Mouse (Mus musculus) left cerebral cortex, adult 8-10 months (tissue): Measurements from ENCODE around the gene Mfsd4b1. TPM values are rescaled to one million over a fixed set of nuclear protein-coding genes. Genes with fewer than 3 reads are reported as not detected.
"Not testable (repeated sequence)": the region's sequence is repeated elsewhere in the genome, so short reads cannot be mapped to it uniquely, and the experiment has no call there.

Source experiments
- DNase-seq, 2 experiments: peaks; one replicate each; pipeline ENCODE4 v3.0.0; 2022; ENCODE audit warnings: low spot score in 2 of 2
- total RNA-seq, 4 experiments: library from RNA; stranded (reverse); gene quantifications; 2 replicates each; pipeline ENCODE4 v1.2.4; 2022

Gene Mfsd4b1
- total RNA-seq, 4 experiments from 2014 or later: 0.53 to 1.3 (median 0.79) TPM

- no peak for DNase-seq
Measured at GRCm38 (mm10) chr10:40034956-40035355, 9.9 kb upstream of the Mfsd4b1 start.

- DNase-seq: no peak
Measured at GRCm38 (mm10) chr10:40032897-40033296, 7.8 kb upstream of the Mfsd4b1 start.

GRCm38 (mm10) chr10:40030716-40031115 is 5.6 kb upstream of the Mfsd4b1 start:
- no peak for DNase-seq

GRCm38 (mm10) chr10:40029610-40030009 is 4.5 kb upstream of the Mfsd4b1 start:
- no peak for DNase-seq

GRCm38 (mm10) chr10:40028091-40028490 is 3.0 kb upstream of the Mfsd4b1 start:
- no peak for DNase-seq

- no peak for DNase-seq
Measured at GRCm38 (mm10) chr10:40026546-40026945, 1.5 kb upstream of the Mfsd4b1 start.

- DNase-seq: no peak
Measured at GRCm38 (mm10) chr10:40025560-40025959, 492 bp upstream of the Mfsd4b1 start.

- no peak for DNase-seq
Measured at GRCm38 (mm10) chr10:40020401-40020800, 4.7 kb downstream of the Mfsd4b1 start.

- no peak for DNase-seq
Measured at GRCm38 (mm10) chr10:40019492-40019891, 5.6 kb downstream of the Mfsd4b1 start.

GRCm38 (mm10) chr10:40018261-40018860 is 6.7 kb downstream of the Mfsd4b1 start:
- no peak for DNase-seq

GRCm38 (mm10) chr10:40009591-40009990 is 15.5 kb downstream of the Mfsd4b1 start:
- DNase-seq: no peak

GRCm38 (mm10) chr10:40008847-40009246 is 16.2 kb downstream of the Mfsd4b1 start:
- DNase-seq: not testable (repeated sequence)

- no peak for DNase-seq
Measured at GRCm38 (mm10) chr10:40007953-40008352, 17.1 kb downstream of the Mfsd4b1 start.

GRCm38 (mm10) chr10:40006963-40007362 is 18.1 kb downstream of the Mfsd4b1 start:
- DNase-seq: no peak

GRCm38 (mm10) chr10:40000746-40001145 is 24.3 kb downstream of the Mfsd4b1 start:
- no peak for DNase-seq

- no peak for DNase-seq
Measured at GRCm38 (mm10) chr10:39991155-39991554, 33.9 kb downstream of the Mfsd4b1 start.

GRCm38 (mm10) chr10:39986466-39986865 is 38.6 kb downstream of the Mfsd4b1 start, which contains the start of gene Mfsd4b5:
Mfsd4b5 (minus strand) TSS chr10:39986646.
- no peak for DNase-seq

- no peak for DNase-seq
Measured at GRCm38 (mm10) chr10:39982604-39983003, 42.5 kb downstream of the Mfsd4b1 start.

GRCm38 (mm10) chr10:39978231-39978630 is 46.8 kb downstream of the Mfsd4b1 start:
- no peak for DNase-seq

GRCm38 (mm10) chr10:39977346-39977745 is 47.7 kb downstream of the Mfsd4b1 start:
- no peak for DNase-seq

- DNase-seq: no peak
Measured at GRCm38 (mm10) chr10:39975771-39976170, 49.3 kb downstream of the Mfsd4b1 start.

- no peak for DNase-seq
Measured at GRCm38 (mm10) chr10:39974982-39975381, 50.1 kb downstream of the Mfsd4b1 start.

GRCm38 (mm10) chr10:39967512-39967911 is 57.6 kb downstream of the Mfsd4b1 start:
- DNase-seq: no peak

- no peak for DNase-seq
Measured at GRCm38 (mm10) chr10:39961906-39962305, 63.2 kb downstream of the Mfsd4b1 start.
